Mouse (Mus musculus): ENCODE results near the gene Arl6ip4. TPM values are rescaled to one million over a fixed set of nuclear protein-coding genes. Genes with fewer than 3 reads are reported as not detected.

The Arl6ip4 gene
- polyA plus RNA-seq, 1 experiment from 2014 or later: 81.1 TPM

DNA sequence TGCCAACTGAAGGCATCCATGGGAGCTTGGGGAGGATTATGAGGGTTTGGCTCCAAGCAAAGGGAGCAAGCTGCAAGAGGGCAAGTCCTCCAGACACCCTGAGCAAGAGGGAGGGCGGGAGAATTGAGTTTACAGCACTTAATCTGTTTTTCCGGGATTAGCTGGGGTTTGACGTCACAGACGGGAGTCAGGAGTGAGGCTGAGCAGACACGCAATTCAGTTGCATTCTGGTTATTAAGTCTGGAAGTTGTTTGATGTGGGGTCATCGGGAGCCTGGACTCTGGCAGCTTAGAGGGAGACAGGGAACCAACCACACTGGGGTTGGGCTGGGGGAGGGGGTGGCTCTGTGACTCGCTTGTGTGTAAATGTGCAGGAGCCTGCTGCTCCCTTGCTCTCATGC is 43.6 kb downstream of the Arl6ip4 start:
- H3K4me1 ChIP-seq (ENCODE audit: control insufficient read depth, insufficient read depth, low read depth, low read length): peaks cover 22% of the 10 kb centered on the region
- no peak overlapping the region for H3K27ac ChIP-seq (ENCODE audit: low read depth, low read length)
- H3K9ac ChIP-seq (ENCODE audit: low read depth, low read length): no peak overlapping the region
- no peak for ATAC-seq
- no peaks in the 10 kb centered on the region for H3K36me3 ChIP-seq (ENCODE audit: control insufficient read depth, insufficient read depth, low read length)
- H3K4me2 ChIP-seq (ENCODE audit: low read length): no peak overlapping the region
- H3K9me3 ChIP-seq (ENCODE audit: control insufficient read depth, low read length): no peaks in the 10 kb centered on the region
- no peaks in the 10 kb centered on the region for H3K27me3 ChIP-seq (replicated peaks; ENCODE audit: control insufficient read depth, insufficient read depth, low read length)
- 52% methylated on average over 7 of the region's 7 CpGs for WGBS
- no peak overlapping the region for H3K4me3 ChIP-seq (ENCODE audit: low read length)

DNA sequence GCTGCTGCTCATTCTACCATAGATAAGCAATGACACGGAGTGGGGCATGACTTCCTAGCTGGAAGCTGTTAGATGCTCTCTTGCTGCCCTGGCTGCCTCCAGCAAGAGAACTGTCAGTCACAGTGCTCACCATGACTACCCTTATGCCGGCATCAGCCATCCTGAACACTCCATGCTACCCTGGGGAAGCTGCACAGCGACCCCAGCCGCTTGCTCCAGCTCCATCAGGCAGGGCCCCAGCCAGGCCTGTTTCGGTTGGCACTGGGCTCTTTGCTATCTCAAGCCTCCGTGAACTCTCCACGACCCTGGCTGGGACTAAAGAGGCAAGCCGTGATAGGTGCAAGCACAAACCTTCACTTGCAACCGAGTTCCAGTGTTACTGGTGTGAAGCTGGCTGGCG is 45.9 kb downstream of the Arl6ip4 start:
- no peaks in the 10 kb centered on the region for H3K27me3 ChIP-seq (replicated peaks; ENCODE audit: control insufficient read depth, insufficient read depth, low read length)
- H3K9me3 ChIP-seq (ENCODE audit: control insufficient read depth, low read length): no peaks in the 10 kb centered on the region
- H3K4me2 ChIP-seq (ENCODE audit: low read length): no peak overlapping the region
- peak; percentile 37; the same call in 1 of the 2 replicates for ATAC-seq
- H3K36me3 ChIP-seq (ENCODE audit: control insufficient read depth, insufficient read depth, low read length): no peaks in the 10 kb centered on the region
- peak overlapping the region; percentile 1 for H3K27ac ChIP-seq (ENCODE audit: low read depth, low read length)
- H3K4me1 ChIP-seq (ENCODE audit: control insufficient read depth, insufficient read depth, low read depth, low read length): peaks cover 46% of the 10 kb centered on the region
- 34% methylated on average over 10 of the region's 10 CpGs for WGBS
- H3K4me3 ChIP-seq (ENCODE audit: low read length): no peak overlapping the region
- 0 out of 2 replicates have a peak overlapping the region, but pooled peaks have one; percentile 14 for H3K9ac ChIP-seq (ENCODE audit: low read depth, low read length)

DNA sequence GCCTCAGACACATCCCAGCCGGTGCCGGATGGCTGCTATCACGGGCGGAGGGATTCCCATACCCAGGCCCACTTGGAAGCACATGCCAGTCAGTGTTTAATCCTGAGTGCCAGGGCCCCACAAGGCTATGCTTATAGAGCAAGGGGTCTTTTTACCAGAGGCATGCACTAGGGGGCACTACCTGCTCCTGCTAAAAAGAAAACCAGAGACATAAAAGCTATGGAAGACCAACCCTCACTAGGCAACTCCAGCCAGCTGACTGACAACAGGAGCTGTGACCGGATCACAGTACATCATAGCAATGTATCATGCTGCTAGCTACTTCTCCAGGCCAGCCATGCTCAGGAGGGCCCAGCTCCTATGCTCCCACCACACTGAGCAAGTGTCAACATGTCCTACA is 46.7 kb downstream of the Arl6ip4 start:
- peak; percentile 56 for ATAC-seq
- no peak overlapping the region for H3K9ac ChIP-seq (ENCODE audit: low read depth, low read length)
- H3K36me3 ChIP-seq (ENCODE audit: control insufficient read depth, insufficient read depth, low read length): no peaks in the 10 kb centered on the region
- no peak overlapping the region for H3K4me2 ChIP-seq (ENCODE audit: low read length)
- WGBS: 42% methylated on average over 5 of the region's 5 CpGs
- H3K9me3 ChIP-seq (ENCODE audit: control insufficient read depth, low read length): no peaks in the 10 kb centered on the region
- H3K27ac ChIP-seq (ENCODE audit: low read depth, low read length): no peak overlapping the region
- no peaks in the 10 kb centered on the region for H3K27me3 ChIP-seq (replicated peaks; ENCODE audit: control insufficient read depth, insufficient read depth, low read length)
- no peak overlapping the region for H3K4me3 ChIP-seq (ENCODE audit: low read length)
- peaks cover 50% of the 10 kb centered on the region for H3K4me1 ChIP-seq (ENCODE audit: control insufficient read depth, insufficient read depth, low read depth, low read length)

DNA sequence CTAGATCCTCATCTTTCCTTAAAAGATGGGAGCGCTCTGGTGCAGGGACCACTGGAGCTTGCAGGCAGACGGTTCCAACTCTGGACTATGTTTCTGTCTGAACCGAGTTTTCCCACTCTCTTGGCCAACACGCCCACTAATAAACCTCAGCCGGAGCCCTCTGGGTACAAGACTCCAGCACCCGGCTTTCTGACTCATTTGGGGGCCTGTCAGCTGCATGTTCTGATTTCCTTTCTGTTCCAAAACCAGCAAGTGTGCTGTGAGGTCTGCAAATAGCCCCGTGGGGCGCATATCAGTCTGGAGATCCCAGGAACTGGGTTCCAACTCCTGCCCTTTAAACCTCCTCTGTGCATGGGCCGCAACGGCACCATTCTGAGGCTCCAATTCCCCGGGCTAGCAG is 47.6 kb downstream of the Arl6ip4 start:
- no peak overlapping the region for H3K27ac ChIP-seq (ENCODE audit: low read depth, low read length)

DNA sequence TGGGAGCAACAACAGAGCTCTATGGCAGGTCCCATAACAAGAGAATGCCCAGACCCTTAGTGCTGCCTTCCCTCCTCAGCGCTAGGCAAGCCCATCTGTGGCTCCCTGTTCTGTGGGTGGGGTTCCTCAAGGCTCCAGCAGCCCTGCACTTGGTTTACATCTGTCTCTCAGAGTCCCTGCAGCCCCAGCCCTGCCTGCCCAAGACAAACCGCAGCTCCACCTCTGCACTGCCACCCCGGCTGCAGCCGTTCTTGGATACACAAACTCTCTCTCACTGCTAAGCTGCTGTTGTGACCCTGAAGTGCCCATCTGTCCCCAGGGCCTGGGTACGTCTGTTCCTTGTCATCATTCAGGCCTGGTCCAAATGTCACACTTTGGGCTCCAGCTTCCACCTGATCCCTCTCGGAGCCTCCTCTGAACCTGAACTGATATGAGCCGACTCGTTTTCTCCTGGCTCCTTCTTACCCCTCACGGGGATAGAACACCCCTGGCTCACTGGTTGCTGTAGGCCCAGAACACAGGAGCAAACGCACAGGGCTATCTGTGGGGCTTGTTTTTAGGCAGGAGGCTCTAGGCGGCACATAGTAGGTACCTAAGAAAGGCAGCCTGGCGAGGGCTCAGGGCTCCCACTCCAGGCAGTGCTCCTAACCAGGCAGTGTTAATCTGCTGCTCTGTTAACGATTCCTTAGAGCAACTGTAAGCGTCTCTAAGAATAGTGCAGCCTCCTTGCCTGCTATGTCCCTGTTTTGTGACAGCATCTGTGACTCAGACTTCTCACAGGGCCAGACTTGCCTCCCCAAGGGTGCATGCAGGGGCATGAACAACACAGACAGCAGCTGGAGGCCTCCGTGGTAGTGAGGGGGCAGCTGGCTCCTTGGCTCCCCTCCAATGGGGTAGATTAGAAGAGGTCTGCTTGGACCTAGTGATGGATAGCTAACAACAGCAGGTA is 50.0 kb downstream of the Arl6ip4 start:
- 34% methylated on average over 15 of the region's 15 CpGs for WGBS
- Histone ChIP-seq H3K4me2 (ENCODE audit: low read length) (no peak overlapping the region), H3K36me3 (ENCODE audit: control insufficient read depth, insufficient read depth, low read length) (no peaks in the 10 kb centered on the region), H3K4me1 (ENCODE audit: control insufficient read depth, insufficient read depth, low read depth, low read length) (peaks cover 55% of the 10 kb centered on the region), H3K27ac (ENCODE audit: low read depth, low read length) (peak overlapping the region; percentile 53; the same call in 1 of the 2 replicates), H3K27me3 (replicated peaks; ENCODE audit: control insufficient read depth, insufficient read depth, low read length) (no peaks in the 10 kb centered on the region), H3K9me3 (ENCODE audit: control insufficient read depth, low read length) (no peaks in the 10 kb centered on the region), H3K9ac (ENCODE audit: low read depth, low read length) (peak overlapping the region; percentile 17; the same call in 1 of the 2 replicates), H3K4me3 (ENCODE audit: low read length) (no peak overlapping the region)
- ATAC-seq: peak; percentile 16; the same call in 1 of the 2 replicates

More for the DNA sequence above, 47.6 kb downstream of the Arl6ip4 start:
- Histone ChIP-seq H3K9ac (ENCODE audit: low read depth, low read length) (no peak overlapping the region), H3K9me3 (ENCODE audit: control insufficient read depth, low read length) (no peaks in the 10 kb centered on the region), H3K4me1 (ENCODE audit: control insufficient read depth, insufficient read depth, low read depth, low read length) (peaks cover 52% of the 10 kb centered on the region), H3K36me3 (ENCODE audit: control insufficient read depth, insufficient read depth, low read length) (no peaks in the 10 kb centered on the region), H3K27me3 (replicated peaks; ENCODE audit: control insufficient read depth, insufficient read depth, low read length) (no peaks in the 10 kb centered on the region), H3K4me3 (ENCODE audit: low read length) (no peak overlapping the region), H3K4me2 (ENCODE audit: low read length) (no peak overlapping the region)
- 81% methylated on average over 11 of the region's 11 CpGs for WGBS
- no peak for ATAC-seq

DNA sequence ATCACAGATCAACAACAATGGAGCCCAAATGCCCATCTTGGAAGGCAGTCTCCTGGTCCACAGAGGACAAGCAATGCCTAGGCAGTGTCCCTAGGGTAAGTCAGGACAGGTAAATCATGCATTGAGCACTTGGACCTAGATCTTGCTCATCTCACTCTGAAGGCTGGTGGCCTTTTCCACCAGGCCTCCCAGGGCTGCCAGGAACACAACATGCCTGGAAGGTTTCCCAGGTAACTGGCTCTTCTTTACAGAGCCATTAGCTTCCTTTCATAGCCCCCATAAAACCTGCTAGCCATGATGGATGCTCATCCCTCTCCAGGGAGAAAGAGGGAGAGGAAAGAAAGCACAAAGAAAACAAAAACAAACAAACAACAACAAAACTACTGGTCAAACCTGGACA is 50.9 kb downstream of the Arl6ip4 start:
- Histone ChIP-seq H3K4me3 (ENCODE audit: low read length) (no peak overlapping the region), H3K27me3 (replicated peaks; ENCODE audit: control insufficient read depth, insufficient read depth, low read length) (no peaks in the 10 kb centered on the region), H3K9me3 (ENCODE audit: control insufficient read depth, low read length) (no peaks in the 10 kb centered on the region), H3K9ac (ENCODE audit: low read depth, low read length) (no peak overlapping the region), H3K4me1 (ENCODE audit: control insufficient read depth, insufficient read depth, low read depth, low read length) (peaks cover 54% of the 10 kb centered on the region), H3K36me3 (ENCODE audit: control insufficient read depth, insufficient read depth, low read length) (no peaks in the 10 kb centered on the region), H3K27ac (ENCODE audit: low read depth, low read length) (peak overlapping the region; percentile 35; the same call in 1 of the 2 replicates), H3K4me2 (ENCODE audit: low read length) (no peak overlapping the region)
- ATAC-seq: no peak

DNA sequence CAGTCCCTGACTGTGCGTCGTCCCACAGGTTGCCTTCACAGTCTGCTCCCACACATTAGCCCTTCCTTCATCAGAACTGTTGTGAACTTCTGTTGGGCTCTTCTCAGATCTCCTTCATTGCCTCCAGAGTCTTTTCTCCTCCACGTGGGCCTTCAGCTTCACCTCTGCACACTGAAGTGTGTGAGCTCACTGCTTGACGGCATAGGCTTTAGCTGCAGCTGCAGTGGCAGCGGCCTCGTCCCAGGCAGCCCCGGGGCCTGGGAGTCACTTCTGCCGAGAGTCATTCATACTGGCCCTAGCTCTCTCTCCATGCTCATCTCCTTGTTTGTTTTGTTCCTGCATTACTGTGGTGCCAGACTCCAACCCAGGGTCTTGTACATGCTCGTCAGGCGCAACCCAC is 51.7 kb downstream of the Arl6ip4 start:
- H3K9ac ChIP-seq (ENCODE audit: low read depth, low read length): no peak overlapping the region
- H3K4me1 ChIP-seq (ENCODE audit: control insufficient read depth, insufficient read depth, low read depth, low read length): peaks cover 47% of the 10 kb centered on the region
- no peaks in the 10 kb centered on the region for H3K27me3 ChIP-seq (replicated peaks; ENCODE audit: control insufficient read depth, insufficient read depth, low read length)
- 53% methylated on average over 10 of the region's 10 CpGs for WGBS
- H3K4me3 ChIP-seq (ENCODE audit: low read length): no peak overlapping the region
- no peak overlapping the region for H3K4me2 ChIP-seq (ENCODE audit: low read length)
- H3K36me3 ChIP-seq (ENCODE audit: control insufficient read depth, insufficient read depth, low read length): no peaks in the 10 kb centered on the region
- H3K27ac ChIP-seq (ENCODE audit: low read depth, low read length): no peak overlapping the region
- ATAC-seq: no peak
- no peaks in the 10 kb centered on the region for H3K9me3 ChIP-seq (ENCODE audit: control insufficient read depth, low read length)

Other genes with a start within 250 kb of the Arl6ip4 start
- gene Hcar1, start 236.1 kb upstream of the Arl6ip4 start, polyA plus RNA-seq (2015; fragmentation: Nextera tagmentation; extraction: Ambion mirVana): 0.91 and 0.94 TPM in 2 replicates
- gene Denr, start 208.9 kb upstream of the Arl6ip4 start, polyA plus RNA-seq (2015; fragmentation: Nextera tagmentation; extraction: Ambion mirVana): 105 and 112 TPM in 2 replicates
- gene Gm43518, start 188.7 kb upstream of the Arl6ip4 start, polyA plus RNA-seq (2015; fragmentation: Nextera tagmentation; extraction: Ambion mirVana): 3.7 and 4.9 TPM in 2 replicates
- gene Ccdc62, start 185.4 kb upstream of the Arl6ip4 start, polyA plus RNA-seq (2015; fragmentation: Nextera tagmentation; extraction: Ambion mirVana): 4.2 and 5.7 TPM in 2 replicates
- gene Hip1r, start 142.5 kb upstream of the Arl6ip4 start, polyA plus RNA-seq (2015; fragmentation: Nextera tagmentation; extraction: Ambion mirVana): 34.3 and 35.3 TPM in 2 replicates
- 70.9 and 81.1 TPM in 2 replicates for gene Vps37b, start 83.8 kb upstream of the Arl6ip4 start, polyA plus RNA-seq (2015; fragmentation: Nextera tagmentation; extraction: Ambion mirVana)
- gene Abcb9, start 20.3 kb upstream of the Arl6ip4 start, polyA plus RNA-seq (2015; fragmentation: Nextera tagmentation; extraction: Ambion mirVana): 27.2 and 28.1 TPM in 2 replicates
- gene Ogfod2, start 3.8 kb upstream of the Arl6ip4 start, polyA plus RNA-seq (2015; fragmentation: Nextera tagmentation; extraction: Ambion mirVana): 41.9 and 44.2 TPM in 2 replicates
- gene Pitpnm2, start 133.7 kb downstream of the Arl6ip4 start, polyA plus RNA-seq (2015; fragmentation: Nextera tagmentation; extraction: Ambion mirVana): 8.4 and 9.8 TPM in 2 replicates
- 9.1 and 9.9 TPM in 2 replicates for gene Mphosph9, start 211.9 kb downstream of the Arl6ip4 start, polyA plus RNA-seq (2015; fragmentation: Nextera tagmentation; extraction: Ambion mirVana)
- gene 2810006K23Rik, start 212.0 kb downstream of the Arl6ip4 start, polyA plus RNA-seq (2015; fragmentation: Nextera tagmentation; extraction: Ambion mirVana): 13.3 and 14.2 TPM in 2 replicates
- 48.7 and 51.1 TPM in 2 replicates for gene Cdk2ap1, start 247.0 kb downstream of the Arl6ip4 start, polyA plus RNA-seq (2015; fragmentation: Nextera tagmentation; extraction: Ambion mirVana)